Mouse (Mus musculus) adrenal gland, adult 8-10 months (tissue): Measurements from ENCODE around the gene Sugp1. TPM values are rescaled to one million over a fixed set of nuclear protein-coding genes. Genes with fewer than 3 reads are reported as not detected.
"Not testable (repeated sequence)": the region's sequence is repeated elsewhere in the genome, so short reads cannot be mapped to it uniquely, and the experiment has no call there.

ENCODE experiments used
- DNase-seq: peaks from one replicate; pipeline ENCODE4 v3.0.0; 2022
- total RNA-seq, 4 experiments: library from RNA; stranded (reverse); gene quantifications; 2 replicates each; pipeline ENCODE4 v1.2.4; 2022

The Sugp1 gene
- total RNA-seq, 4 experiments from 2014 or later: 31.6 to 53.3 (median 39.2) TPM

GRCm38 (mm10) chr8:70049662-70050061 is 7.0 kb downstream of the Sugp1 start:
- no peak for DNase-seq

GRCm38 (mm10) chr8:70050434-70050833 is 7.8 kb downstream of the Sugp1 start:
- DNase-seq: not testable (repeated sequence)

GRCm38 (mm10) chr8:70057721-70058120 is 15.1 kb downstream of the Sugp1 start:
- no peak for DNase-seq

GRCm38 (mm10) chr8:70071836-70072440 is 29.3 kb downstream of the Sugp1 start:
- DNase-seq: no peak

- peak; percentile 17 for DNase-seq
Measured at GRCm38 (mm10) chr8:70072441-70073069, 29.9 kb downstream of the Sugp1 start, which contains the start of gene Tm6sf2. Tm6sf2 (plus strand) TSS chr8:70072924.

- DNase-seq: no peak
Measured at GRCm38 (mm10) chr8:70073120-70073519, 30.5 kb downstream of the Sugp1 start.

GRCm38 (mm10) chr8:70073682-70074081 is 31.1 kb downstream of the Sugp1 start:
- DNase-seq: no peak

- no peak for DNase-seq
Measured at GRCm38 (mm10) chr8:70081976-70082375, 39.4 kb downstream of the Sugp1 start.

GRCm38 (mm10) chr8:70083285-70083684 is 40.7 kb downstream of the Sugp1 start, which contains the start of gene Hapln4:
Hapln4 (plus strand) TSS chr8:70083457.
- peak; percentile 15 for DNase-seq

- no peak for DNase-seq
Measured at GRCm38 (mm10) chr8:70084191-70085065, 41.8 kb downstream of the Sugp1 start.

- DNase-seq: no peak
Measured at GRCm38 (mm10) chr8:70086151-70086550, 43.5 kb downstream of the Sugp1 start.

- no peak for DNase-seq
Measured at GRCm38 (mm10) chr8:70087237-70087636, 44.6 kb downstream of the Sugp1 start.

- DNase-seq: no peak
Measured at GRCm38 (mm10) chr8:70087836-70088650, 45.4 kb downstream of the Sugp1 start.

- no peak for DNase-seq
Measured at GRCm38 (mm10) chr8:70089296-70089960, 46.8 kb downstream of the Sugp1 start.

GRCm38 (mm10) chr8:70092786-70093185 is 50.2 kb downstream of the Sugp1 start:
- DNase-seq: no peak

- DNase-seq: no peak
Measured at GRCm38 (mm10) chr8:70099276-70099675, 56.7 kb downstream of the Sugp1 start.

GRCm38 (mm10) chr8:70100241-70100640 is 57.6 kb downstream of the Sugp1 start:
- DNase-seq: no peak

GRCm38 (mm10) chr8:70104506-70104905 is 61.9 kb downstream of the Sugp1 start:
- DNase-seq: no peak

GRCm38 (mm10) chr8:70104922-70105321 is 62.3 kb downstream of the Sugp1 start:
- DNase-seq: no peak

GRCm38 (mm10) chr8:70110451-70110850 is 67.8 kb downstream of the Sugp1 start:
- DNase-seq: no peak

- DNase-seq: no peak
Measured at GRCm38 (mm10) chr8:70111192-70111795, 68.7 kb downstream of the Sugp1 start.
